Mouse (Mus musculus) heart, adult 11 months (tissue): Measurements from ENCODE around the gene Cyp1b1.

ENCODE experiments used
- DNase-seq: peaks from one replicate; pipeline ENCODE4 v3.0.0; 2022

The Cyp1b1 gene

GRCm38 (mm10) chr17:79713643-79714367 lies 1.1 kb downstream of the Cyp1b1 start:
- peak; percentile 92 for DNase-seq

GRCm38 (mm10) chr17:79713276-79713642 lies 1.6 kb downstream of the Cyp1b1 start:
- DNase-seq: no peak

GRCm38 (mm10) chr17:79712536-79712935 lies 2.3 kb downstream of the Cyp1b1 start:
- DNase-seq: peak; percentile 86

- DNase-seq: no peak
Measured at GRCm38 (mm10) chr17:79711944-79712343, 2.9 kb downstream of the Cyp1b1 start.

GRCm38 (mm10) chr17:79710246-79710842 lies 4.5 kb downstream of the Cyp1b1 start:
- peak; percentile 72 for DNase-seq

- peak; percentile 16 for DNase-seq
Measured at GRCm38 (mm10) chr17:79709718-79710117, 5.1 kb downstream of the Cyp1b1 start.

- DNase-seq: peak; percentile 87
Measured at GRCm38 (mm10) chr17:79708168-79708567, 6.7 kb downstream of the Cyp1b1 start.

GRCm38 (mm10) chr17:79705671-79706455 lies 9.0 kb downstream of the Cyp1b1 start:
- DNase-seq: peak; percentile 91

GRCm38 (mm10) chr17:79700871-79701270 lies 14.0 kb downstream of the Cyp1b1 start:
- DNase-seq: peak; percentile 84

GRCm38 (mm10) chr17:79699197-79699596 lies 15.7 kb downstream of the Cyp1b1 start:
- peak; percentile 78 for DNase-seq

GRCm38 (mm10) chr17:79695541-79695940 lies 19.3 kb downstream of the Cyp1b1 start:
- DNase-seq: peak; percentile 76

- peak; percentile 85 for DNase-seq
Measured at GRCm38 (mm10) chr17:79695106-79695505, 19.8 kb downstream of the Cyp1b1 start.

GRCm38 (mm10) chr17:79670837-79671236 lies 44.0 kb downstream of the Cyp1b1 start:
- peak; percentile 52 for DNase-seq

- DNase-seq: no peak
Measured at GRCm38 (mm10) chr17:79664106-79664417, 50.8 kb downstream of the Cyp1b1 start.

GRCm38 (mm10) chr17:79663393-79664105 lies 51.3 kb downstream of the Cyp1b1 start:
- DNase-seq: no peak

- DNase-seq: no peak
Measured at GRCm38 (mm10) chr17:79661848-79662247, 53.0 kb downstream of the Cyp1b1 start.

GRCm38 (mm10) chr17:79661387-79661786 lies 53.5 kb downstream of the Cyp1b1 start:
- DNase-seq: peak; percentile 87

- no peak for DNase-seq
Measured at GRCm38 (mm10) chr17:79658863-79659262, 56.0 kb downstream of the Cyp1b1 start.

GRCm38 (mm10) chr17:79658452-79658851 lies 56.4 kb downstream of the Cyp1b1 start:
- DNase-seq: no peak

- no peak for DNase-seq
Measured at GRCm38 (mm10) chr17:79657785-79658184, 57.1 kb downstream of the Cyp1b1 start.

GRCm38 (mm10) chr17:79654187-79654586 lies 60.7 kb downstream of the Cyp1b1 start:
- no peak for DNase-seq

- DNase-seq: no peak
Measured at GRCm38 (mm10) chr17:79653171-79653570, 61.7 kb downstream of the Cyp1b1 start.
